Mouse (Mus musculus) CH12.LX (cell line): ENCODE measurements around the gene Chrd.

Source experiments
- EP300 ChIP-seq: IDR thresholded peaks from 2 replicates; pipeline ENCODE4 v1.6.1; 2011; ENCODE audit warnings: low read length, improper control_type of control experiment
- HCFC1 ChIP-seq: IDR thresholded peaks from 2 replicates; pipeline ENCODE4 v1.6.1; 2012; ENCODE audit warnings: low read depth, mild to moderate bottlenecking, inconsistent platforms, low read length, improper control_type of control experiment
- USF1 ChIP-seq: IDR thresholded peaks from 2 replicates; pipeline ENCODE4 v1.6.1; 2014; ENCODE audit warnings: low read depth, mild to moderate bottlenecking, inconsistent platforms, low read length, improper control_type of control experiment

DNA sequence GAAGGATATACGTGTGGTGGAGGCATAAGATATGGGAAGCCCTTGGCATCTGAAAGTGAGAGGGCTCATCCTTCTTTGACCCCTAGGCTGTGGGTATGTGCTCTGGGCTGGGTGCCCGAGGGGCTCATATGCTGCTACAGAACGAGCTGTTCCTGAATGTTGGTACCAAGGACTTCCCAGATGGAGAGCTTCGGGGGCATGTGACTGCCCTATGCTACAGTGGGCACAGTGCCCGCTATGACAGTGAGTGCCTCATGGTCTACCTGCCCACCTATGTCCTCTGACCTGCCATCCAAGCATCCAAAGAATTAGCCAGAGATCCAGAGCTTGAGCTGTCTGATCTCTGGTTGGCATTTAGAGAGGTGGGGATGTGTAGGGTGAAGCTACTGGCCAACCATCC, 3.9 kb downstream of the Chrd start:
- no peak for TF ChIP-seq HCFC1
- TF ChIP-seq USF1 = no peak
- TF ChIP-seq EP300 = no peak
